Mouse (Mus musculus) spleen, adult 2 months (tissue): ENCODE data around the gene Adarb1. TPM values are rescaled to one million over a fixed set of nuclear protein-coding genes. Genes with fewer than 3 reads are reported as not detected.

ENCODE experiments used
- DNase-seq, 2 experiments: peaks; one replicate each; pipeline versions ENCODE4 v3.0.0 to v3.0.0-alpha.2; 2012 to 2021; ENCODE audit warnings: low spot score in 2 of 2, low read depth in 1 of 2
- H3K27ac ChIP-seq: fragments of 200-500 bp; 2 replicates; pipeline ENCODE4 v1.5.1; 2012; ENCODE audit warnings: low read length, inconsistent platforms; ENCODE audit not compliant: insufficient read depth
- H3K27me3 ChIP-seq: fragments of 200-500 bp; 2 replicates; pipeline ENCODE4 v1.6.1; 2012; ENCODE audit warnings: mild to moderate bottlenecking, moderate library complexity, low read length, inconsistent platforms; ENCODE audit not compliant: control insufficient read depth, insufficient read depth
- H3K36me3 ChIP-seq: fragments of 200-500 bp; 2 replicates; pipeline ENCODE4 v1.6.1; 2012; ENCODE audit warnings: mild to moderate bottlenecking, low read length, inconsistent platforms; ENCODE audit not compliant: control insufficient read depth, insufficient read depth
- H3K4me1 ChIP-seq: fragments of 200-500 bp; 2 replicates; pipeline ENCODE4 v1.6.1; 2011; ENCODE audit warnings: inconsistent platforms; ENCODE audit not compliant: control insufficient read depth, insufficient read depth, insufficient read length
- H3K4me3 ChIP-seq: fragments of 200-500 bp; 2 replicates; pipeline ENCODE4 v1.5.1; 2011; ENCODE audit warnings: mild to moderate bottlenecking, inconsistent platforms; ENCODE audit not compliant: insufficient read depth, insufficient read length; ENCODE audit errors: extremely low read depth
- CTCF ChIP-seq: fragments of 200-500 bp; IDR thresholded peaks from 2 replicates; pipeline ENCODE4 v1.5.1; 2011; ENCODE audit warnings: mild to moderate bottlenecking, inconsistent platforms; ENCODE audit not compliant: insufficient read depth, insufficient read length, insufficient replicate concordance; ENCODE audit errors: extremely low read depth
- POLR2A ChIP-seq: fragments of 200-500 bp; IDR thresholded peaks from 2 replicates; pipeline ENCODE4 v1.6.1; 2011; ENCODE audit warnings: low read depth, low read length, inconsistent platforms
- WGBS: fragments of 180-500 bp; shearing (Covaris S2); methylation state at CpG from one replicate; pipeline ENCODE4 v1.1.7; 2018; 5-methylcytosine and 5-hydroxymethylcytosine counted together
- polyA plus RNA-seq: library from polyadenylated mRNA; depleted of rRNA; stranded (reverse); fragments of >200 nt; gene quantifications from 2 replicates; pipeline ENCODE4 v1.2.3, GENCODE M21; 2012

Adarb1 gene
- polyA plus RNA-seq, 1 experiment = 2.2 TPM

GRCm38 (mm10) chr10:77402463-77402862, 15.6 kb downstream of the Adarb1 start:
- 81% methylated on average over 1 of the region's 1 CpGs for WGBS
- Histone ChIP-seq H3K4me3 (no peak overlapping the region), H3K4me1 (no peaks in the 10 kb centered on the region), H3K27ac (no peak overlapping the region), H3K27me3 (no peaks in the 10 kb centered on the region), H3K36me3 (no peaks in the 10 kb centered on the region)
- DNase-seq = no peak
- TF ChIP-seq POLR2A (no peak), CTCF (no peak)

- no peaks in the 10 kb centered on the region for H3K27me3 ChIP-seq
- TF ChIP-seq POLR2A (no peak), CTCF (no peak)
- 95% methylated on average over 6 of the region's 6 CpGs for WGBS
Observed at GRCm38 (mm10) chr10:77401039-77401438, 17.0 kb downstream of the Adarb1 start.

GRCm38 (mm10) chr10:77399938-77400337, 18.1 kb downstream of the Adarb1 start:
- no peak for DNase-seq
- Histone ChIP-seq H3K4me3 (no peak overlapping the region), H3K27ac (no peak overlapping the region), H3K27me3 (no peaks in the 10 kb centered on the region), H3K36me3 (no peaks in the 10 kb centered on the region), H3K4me1 (no peaks in the 10 kb centered on the region)
- TF ChIP-seq CTCF (no peak), POLR2A (no peak)
- 81% methylated on average over 5 of the region's 5 CpGs for WGBS

More at GRCm38 (mm10) chr10:77401039-77401438, 17.0 kb downstream of the Adarb1 start:
- Histone ChIP-seq H3K4me1 (no peaks in the 10 kb centered on the region), H3K4me3 (no peak overlapping the region), H3K27ac (no peak overlapping the region), H3K36me3 (no peaks in the 10 kb centered on the region)
- DNase-seq = no peak

GRCm38 (mm10) chr10:77398082-77398481, 20.0 kb downstream of the Adarb1 start:
- no peak overlapping the region for H3K27ac ChIP-seq
- H3K27me3 ChIP-seq = no peaks in the 10 kb centered on the region
- TF ChIP-seq POLR2A (no peak), CTCF (no peak)
- no peaks in the 10 kb centered on the region for H3K4me1 ChIP-seq
- no peak for DNase-seq
- no peaks in the 10 kb centered on the region for H3K36me3 ChIP-seq
- H3K4me3 ChIP-seq = no peak overlapping the region
- 32% methylated on average over 3 of the region's 3 CpGs for WGBS

- H3K4me3 ChIP-seq = no peak overlapping the region
- no peaks in the 10 kb centered on the region for H3K27me3 ChIP-seq
- TF ChIP-seq CTCF (no peak), POLR2A (no peak)
- no peak for DNase-seq
- H3K4me1 ChIP-seq = no peaks in the 10 kb centered on the region
- no peak overlapping the region for H3K27ac ChIP-seq
- no peaks in the 10 kb centered on the region for H3K36me3 ChIP-seq
- 85% methylated on average over 6 of the region's 6 CpGs for WGBS
Observed at GRCm38 (mm10) chr10:77397056-77397642, 20.9 kb downstream of the Adarb1 start.

- no peak overlapping the region for H3K4me3 ChIP-seq
- H3K27ac ChIP-seq = no peak overlapping the region
- H3K4me1 ChIP-seq = no peaks in the 10 kb centered on the region
- TF ChIP-seq POLR2A (no peak), CTCF (no peak)
- H3K36me3 ChIP-seq = no peaks in the 10 kb centered on the region
- H3K27me3 ChIP-seq = no peaks in the 10 kb centered on the region
- DNase-seq = no peak
- WGBS = 79% methylated on average over 1 of the region's 1 CpGs
Observed at GRCm38 (mm10) chr10:77396015-77396414, 22.1 kb downstream of the Adarb1 start.

- 87% methylated on average over 6 of the region's 6 CpGs for WGBS
- H3K4me3 ChIP-seq = no peak overlapping the region
- DNase-seq = no peak
- no peaks in the 10 kb centered on the region for H3K4me1 ChIP-seq
- no peak overlapping the region for H3K27ac ChIP-seq
- no peak for TF ChIP-seq POLR2A
- no peak for TF ChIP-seq CTCF
- no peaks in the 10 kb centered on the region for H3K27me3 ChIP-seq
- H3K36me3 ChIP-seq = no peaks in the 10 kb centered on the region
Observed at GRCm38 (mm10) chr10:77391072-77391471, 27.0 kb downstream of the Adarb1 start.
